ENCODE assay signal across 16 mouse cellular contexts in the genomic region with DNA sequence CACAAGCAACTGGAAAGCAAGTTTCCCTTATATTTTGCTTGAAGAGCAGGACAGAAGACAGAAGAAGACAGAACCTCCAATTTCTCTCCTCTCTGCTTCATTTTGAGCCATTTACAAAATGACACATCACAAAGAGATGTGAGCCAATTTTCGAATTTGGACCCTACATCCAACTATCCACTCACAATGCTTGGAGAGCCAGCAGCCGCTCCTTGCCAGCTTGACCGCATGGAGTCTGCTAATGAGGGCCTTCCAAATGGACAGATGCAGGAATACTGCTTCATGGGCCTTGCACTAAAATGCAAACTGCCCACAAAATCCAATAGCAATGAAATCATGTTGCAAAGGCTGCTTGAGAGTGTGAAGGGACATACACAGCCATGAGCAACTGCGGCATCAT. TPM values are rescaled to one million over a fixed set of nuclear protein-coding genes. Genes with fewer than 3 reads are reported as not detected.
"Had no signal": no experiment of that assay in that cellular context is flagged by ENCODE, and none has a peak within 500 bp of the region (broad histone marks: within the 10 kb centered on the region; RNA-seq: fewer than 3 reads in every experiment).

No protein-coding gene starts in this region.

- H3K27ac ChIP-seq: kidney, embryonic 15.5 days; limb, embryonic 10.5 days; liver, embryonic 15.5 days; midbrain, embryonic 15.5 days; stomach, embryonic 15.5 days had no signal

- H3K27me3 ChIP-seq: kidney, embryonic 15.5 days; liver, embryonic 15.5 days; megakaryocyte, embryonic 14.5 days; midbrain, embryonic 15.5 days; stomach, embryonic 15.5 days had no signal

- H3K4me3 ChIP-seq: kidney, embryonic 15.5 days; limb, embryonic 10.5 days; liver, embryonic 15.5 days; megakaryocyte, embryonic 14.5 days; midbrain, embryonic 15.5 days; stomach, embryonic 15.5 days had no signal

- H3K9me3 ChIP-seq: kidney, embryonic 15.5 days; limb, embryonic 10.5 days; liver, embryonic 15.5 days; megakaryocyte, embryonic 14.5 days; midbrain, embryonic 15.5 days; stomach, embryonic 15.5 days had no signal

- H3K36me3 ChIP-seq: kidney, embryonic 15.5 days; limb, embryonic 10.5 days; liver, embryonic 15.5 days; midbrain, embryonic 15.5 days; stomach, embryonic 15.5 days had no signal

- ATAC-seq: midbrain, embryonic 15.5 days had no signal

- DNase-seq: kidney, postnatal 36 days; layer of hippocampus, adult 9-11 months; layer of hippocampus, postnatal 36 days; lung, embryonic 14.5 days; lung, postnatal 10 days; lung, postnatal 4 days; right cerebral cortex, postnatal 14 days; thymus, adult 2 months; thymus, postnatal 25 days had no signal

- H3K4me1 ChIP-seq: kidney, embryonic 15.5 days; limb, embryonic 10.5 days; liver, embryonic 15.5 days; megakaryocyte, embryonic 14.5 days; midbrain, embryonic 15.5 days; stomach, embryonic 15.5 days had no signal

RNA-seq across cellular contexts. Expression of a gene that starts 47.2 kb away (rescaled TPM):
- polyA plus RNA-seq: spleen, adult 2 months; thymus, adult 2 months had no signal
